Mouse (Mus musculus): ENCODE results near the gene 2310079G19Rik. TPM values are rescaled to one million over a fixed set of nuclear protein-coding genes. Genes with fewer than 3 reads are reported as not detected.

Gene 2310079G19Rik
- not detected for total RNA-seq (2021)
- polyA plus RNA-seq (2012; rRNA removed) = not detected in 2 replicates
- long read RNA-seq = 0 reads

- Histone ChIP-seq H3K4me3 (no peak within 1 kb of the TSS), H3K4me1 (ENCODE audit: control insufficient read depth, insufficient read depth, low read length) (no peaks in the 10 kb centered on the region), H3K79me2 (replicated peaks; ENCODE audit: control insufficient read depth, insufficient read depth, low read length) (no peaks in the 10 kb centered on the region), H3K27ac (no peak within 1 kb of the TSS), H3K9ac (ENCODE audit: low read depth, low read length) (no peak within 1 kb of the TSS), H3K27me3 (ENCODE audit: control insufficient read depth, insufficient read depth, low read length) (no peaks in the 10 kb centered on the region), H3K36me3 (ENCODE audit: control insufficient read depth, insufficient read depth, low read length) (no peaks in the 10 kb centered on the region)
- 85% methylated on average over 4 of the region's 4 CpGs for WGBS
- no peak for DNase-seq
- TF ChIP-seq EP300 (IDR thresholded peaks at IDR 0.05; ENCODE audit: insufficient read depth, low read depth, low read length) (no peak), CTCF (IDR thresholded peaks at IDR 0.05) (no peak)
- intact Hi-C loops (cut with DNase I) = no loop called here
Observed at GRCm38 (mm10) chr16:88627566-88627965, at the start of gene 2310079G19Rik. TSS of gene 2310079G19Rik (minus strand) at chr16:88627666.

GRCm38 (mm10) chr16:88671571-88671970 is 44.1 kb upstream of the 2310079G19Rik start, which contains the start of gene Krtap27-1:
TSS of gene Krtap27-1 (minus strand) at chr16:88671671.
- intact Hi-C loops (cut with DNase I) = no loop called here
- no peak for DNase-seq
- H3K4me1 ChIP-seq (ENCODE audit: control insufficient read depth, insufficient read depth, low read length) = no peaks in the 10 kb centered on the region
- no peaks in the 10 kb centered on the region for H3K79me2 ChIP-seq (replicated peaks; ENCODE audit: control insufficient read depth, insufficient read depth, low read length)
- H3K36me3 ChIP-seq (ENCODE audit: control insufficient read depth, insufficient read depth, low read length) = no peaks in the 10 kb centered on the region
- H3K27me3 ChIP-seq (ENCODE audit: control insufficient read depth, insufficient read depth, low read length) = no peaks in the 10 kb centered on the region
- no peak within 1 kb of the TSS for H3K27ac ChIP-seq
- no peak within 1 kb of the TSS for H3K4me3 ChIP-seq
- TF ChIP-seq CTCF (IDR thresholded peaks at IDR 0.05) (no peak), EP300 (IDR thresholded peaks at IDR 0.05; ENCODE audit: insufficient read depth, low read depth, low read length) (no peak), POLR2A (IDR thresholded peaks at IDR 0.05; ENCODE audit: insufficient read depth, low read depth, low read length) (no peak)
- no peak within 1 kb of the TSS for H3K9ac ChIP-seq (ENCODE audit: low read depth, low read length)
- WGBS = 87% methylated on average over 4 of the region's 4 CpGs

DNA sequence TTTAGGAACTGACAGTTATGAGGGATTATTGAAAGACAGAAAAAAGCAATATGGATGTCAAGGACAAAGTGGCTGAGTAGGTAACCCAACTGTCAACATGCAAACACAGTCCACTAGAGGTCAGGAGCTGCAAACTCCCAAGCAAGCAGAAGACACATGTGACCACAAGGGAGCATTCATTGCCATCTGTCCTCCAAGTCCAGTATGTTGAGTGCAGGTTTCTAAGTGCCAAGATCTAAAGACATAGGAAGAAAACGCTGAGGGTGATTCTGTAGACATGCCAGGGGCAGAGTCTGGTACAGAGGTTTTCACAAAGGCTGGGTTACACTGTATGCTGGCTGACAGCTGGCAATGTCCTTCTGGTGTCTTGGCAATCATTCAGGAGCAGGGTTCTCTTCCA is 30.0 kb upstream of the 2310079G19Rik start:
- no peak overlapping the region for H3K4me3 ChIP-seq
- 24% methylated on average over 1 of the region's 1 CpGs for WGBS
- intact Hi-C loops (cut with DNase I) = no loop called here

GRCm38 (mm10) chr16:88651952-88652351 is 24.5 kb upstream of the 2310079G19Rik start:
- WGBS = 52% methylated on average over 2 of the region's 2 CpGs
- DNase-seq = no peak
- TF ChIP-seq CTCF (IDR thresholded peaks at IDR 0.05) = no peak
- TF ChIP-seq POLR2A (IDR thresholded peaks at IDR 0.05; ENCODE audit: insufficient read depth, low read depth, low read length) = no peak
- no peak for TF ChIP-seq EP300 (IDR thresholded peaks at IDR 0.05; ENCODE audit: insufficient read depth, low read depth, low read length)

More for the DNA sequence above, 30.0 kb upstream of the 2310079G19Rik start:
- Histone ChIP-seq H3K4me1 (ENCODE audit: control insufficient read depth, insufficient read depth, low read length) (no peaks in the 10 kb centered on the region), H3K27me3 (ENCODE audit: control insufficient read depth, insufficient read depth, low read length) (no peaks in the 10 kb centered on the region), H3K36me3 (ENCODE audit: control insufficient read depth, insufficient read depth, low read length) (no peaks in the 10 kb centered on the region), H3K27ac (no peak overlapping the region), H3K79me2 (replicated peaks; ENCODE audit: control insufficient read depth, insufficient read depth, low read length) (no peaks in the 10 kb centered on the region), H3K9ac (ENCODE audit: low read depth, low read length) (no peak overlapping the region)
- no peak for TF ChIP-seq EP300 (IDR thresholded peaks at IDR 0.05; ENCODE audit: insufficient read depth, low read depth, low read length)
- TF ChIP-seq CTCF (IDR thresholded peaks at IDR 0.05) = 0 out of 2 replicates have a peak, but pooled peaks have one; percentile 20
- DNase-seq = no peak

DNA sequence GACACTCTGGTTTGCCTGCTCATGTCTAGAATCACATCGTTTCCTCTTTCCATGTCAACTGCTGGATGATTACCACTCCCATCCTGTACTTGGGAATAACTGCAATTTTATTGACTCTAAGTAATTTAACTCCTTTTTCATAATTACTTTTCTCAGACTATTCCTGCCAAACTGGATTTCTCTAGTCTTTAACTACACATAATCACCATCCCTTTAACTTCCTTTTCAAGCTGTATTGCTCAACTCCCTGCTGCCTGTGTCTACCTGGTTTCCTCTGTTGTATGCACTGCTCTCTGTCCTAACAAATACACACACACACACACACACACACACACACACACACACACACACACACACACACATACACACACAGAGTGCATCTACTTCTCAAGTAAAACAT is 23.6 kb upstream of the 2310079G19Rik start:
- 44% methylated on average over 1 of the region's 1 CpGs for WGBS
- Histone ChIP-seq H3K9ac (ENCODE audit: low read depth, low read length) (no peak overlapping the region), H3K4me3 (no peak overlapping the region), H3K27me3 (ENCODE audit: control insufficient read depth, insufficient read depth, low read length) (no peaks in the 10 kb centered on the region), H3K27ac (no peak overlapping the region), H3K79me2 (replicated peaks; ENCODE audit: control insufficient read depth, insufficient read depth, low read length) (no peaks in the 10 kb centered on the region), H3K4me1 (ENCODE audit: control insufficient read depth, insufficient read depth, low read length) (no peaks in the 10 kb centered on the region), H3K36me3 (ENCODE audit: control insufficient read depth, insufficient read depth, low read length) (no peaks in the 10 kb centered on the region)
- DNase-seq = no peak
- intact Hi-C loops (cut with DNase I) = no loop called here
- TF ChIP-seq CTCF (IDR thresholded peaks at IDR 0.05) = no peak
- TF ChIP-seq POLR2A (IDR thresholded peaks at IDR 0.05; ENCODE audit: insufficient read depth, low read depth, low read length) = no peak
- TF ChIP-seq EP300 (IDR thresholded peaks at IDR 0.05; ENCODE audit: insufficient read depth, low read depth, low read length) = no peak

More at GRCm38 (mm10) chr16:88651952-88652351, 24.5 kb upstream of the 2310079G19Rik start:
- H3K27me3 ChIP-seq (ENCODE audit: control insufficient read depth, insufficient read depth, low read length) = no peaks in the 10 kb centered on the region
- no peak overlapping the region for H3K9ac ChIP-seq (ENCODE audit: low read depth, low read length)
- no peak overlapping the region for H3K4me3 ChIP-seq
- intact Hi-C loops (cut with DNase I) = no loop called here
- no peaks in the 10 kb centered on the region for H3K4me1 ChIP-seq (ENCODE audit: control insufficient read depth, insufficient read depth, low read length)
- H3K27ac ChIP-seq = no peak overlapping the region
- H3K79me2 ChIP-seq (replicated peaks; ENCODE audit: control insufficient read depth, insufficient read depth, low read length) = no peaks in the 10 kb centered on the region
- no peaks in the 10 kb centered on the region for H3K36me3 ChIP-seq (ENCODE audit: control insufficient read depth, insufficient read depth, low read length)

- H3K4me3 ChIP-seq = no peak within 1 kb of the TSS
- H3K4me1 ChIP-seq (ENCODE audit: control insufficient read depth, insufficient read depth, low read length) = no peaks in the 10 kb centered on the region
- H3K79me2 ChIP-seq (replicated peaks; ENCODE audit: control insufficient read depth, insufficient read depth, low read length) = no peaks in the 10 kb centered on the region
- H3K36me3 ChIP-seq (ENCODE audit: control insufficient read depth, insufficient read depth, low read length) = no peaks in the 10 kb centered on the region
- intact Hi-C loops (cut with DNase I) = no loop called here
- no peak for TF ChIP-seq EP300 (IDR thresholded peaks at IDR 0.05; ENCODE audit: insufficient read depth, low read depth, low read length)
- no peak for TF ChIP-seq CTCF (IDR thresholded peaks at IDR 0.05)
- no peak within 1 kb of the TSS for H3K9ac ChIP-seq (ENCODE audit: low read depth, low read length)
- no peak within 1 kb of the TSS for H3K27ac ChIP-seq
- H3K27me3 ChIP-seq (ENCODE audit: control insufficient read depth, insufficient read depth, low read length) = no peaks in the 10 kb centered on the region
- no peak for DNase-seq
- WGBS = 80% methylated on average over 10 of the region's 10 CpGs
Observed at GRCm38 (mm10) chr16:88647358-88647846, 19.9 kb upstream of the 2310079G19Rik start, which contains the start of gene Krtap26-1. TSS of gene Krtap26-1 (minus strand) at chr16:88647796.
